Mouse (Mus musculus): ENCODE results near the gene Cdc14a. TPM values are rescaled to one million over a fixed set of nuclear protein-coding genes. Genes with fewer than 3 reads are reported as not detected.

The Cdc14a gene
- total RNA-seq, 2 experiments from 2014 or later, result 3.2 to 4.3 TPM

DNA sequence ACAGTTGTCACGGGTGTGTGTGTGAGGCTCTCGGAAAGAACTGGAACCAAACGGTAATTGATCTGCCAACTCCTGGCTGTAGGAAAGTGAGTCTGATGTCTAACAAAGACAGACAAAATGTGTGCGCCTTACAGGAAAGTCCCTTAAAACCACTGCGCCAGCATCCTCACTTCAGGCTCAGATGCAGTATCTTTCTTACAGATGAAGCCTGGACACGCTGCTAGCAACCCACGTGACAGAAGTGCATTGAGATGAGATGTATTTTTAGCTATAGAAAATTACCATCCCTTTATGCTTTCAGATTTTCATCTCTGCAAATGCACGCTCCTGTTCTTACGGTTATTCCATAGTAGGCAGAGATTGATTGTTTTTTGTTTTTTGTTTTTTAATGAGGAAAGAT, 181.1 kb downstream of the Cdc14a start:
- DNase-seq (ENCODE audit: low spot score in 2 of 2), result peak in 1 of 2 experiments; percentile 66
- intact Hi-C loops (cut with DNase I), result no loop called here

DNA sequence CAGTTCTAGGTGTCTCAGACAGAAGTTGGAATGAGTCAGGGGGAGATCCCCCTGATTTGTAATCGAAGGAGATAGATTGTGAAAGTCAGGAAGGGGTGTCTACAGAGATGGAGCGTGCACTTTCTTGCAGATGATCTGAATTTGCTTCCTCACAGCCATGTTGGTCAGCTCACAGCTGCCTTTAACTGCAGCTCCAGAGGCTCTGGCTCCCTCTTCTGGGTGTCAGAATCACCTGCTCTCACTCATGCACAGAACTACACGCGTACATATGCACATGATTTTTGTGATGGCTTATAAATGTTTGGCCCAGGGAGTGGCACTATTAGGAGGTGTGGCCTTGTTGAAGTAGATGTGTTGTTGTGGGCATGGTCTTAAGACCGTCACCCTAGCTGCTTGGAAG, 186.3 kb downstream of the Cdc14a start:
- intact Hi-C loops (cut with DNase I), result no loop called here
- no peak for DNase-seq (ENCODE audit: low spot score in 2 of 2)

DNA sequence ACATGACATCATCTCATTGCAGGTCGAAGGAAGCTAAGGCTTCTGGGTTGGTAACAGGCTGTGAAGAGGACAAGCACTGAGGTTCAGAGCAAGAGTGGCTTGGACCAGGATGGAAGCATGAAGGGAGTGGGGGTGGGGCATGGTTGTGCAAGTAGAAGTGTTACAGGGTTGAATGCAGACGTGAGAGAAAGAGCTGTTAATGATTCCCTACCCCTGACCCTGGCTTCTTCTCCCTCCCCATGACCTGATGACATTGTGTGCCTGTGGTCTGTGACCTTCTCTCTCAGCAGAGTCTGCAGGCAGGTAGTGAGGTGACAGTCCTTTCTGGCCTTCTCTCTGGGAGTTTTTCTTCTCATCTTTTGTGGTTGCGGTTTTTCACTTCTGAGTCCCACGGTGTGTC, 187.0 kb downstream of the Cdc14a start:
- intact Hi-C loops (cut with DNase I), result no loop called here
- no peak for DNase-seq (ENCODE audit: low spot score in 2 of 2)

DNA sequence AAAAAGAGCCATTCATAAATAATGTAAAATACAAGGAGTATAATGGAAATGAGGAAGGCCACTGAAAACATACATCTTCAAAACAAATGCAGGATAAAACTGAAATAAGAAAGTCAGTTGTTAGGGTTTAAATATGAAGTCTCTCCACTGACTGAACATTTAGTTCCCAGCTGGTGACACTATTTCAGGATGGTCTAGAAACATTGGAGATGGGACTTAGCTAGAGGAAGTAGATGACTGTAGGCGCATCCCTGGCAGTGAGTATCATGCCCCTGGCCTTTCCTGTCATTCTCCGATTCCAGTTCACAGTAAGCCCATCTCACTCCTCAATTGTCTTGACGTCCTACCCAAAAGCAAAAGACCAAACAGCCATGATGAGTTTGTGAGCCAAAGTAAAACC, 190.3 kb downstream of the Cdc14a start:
- peak in 1 of 2 experiments; percentile 61 for DNase-seq (ENCODE audit: low spot score in 2 of 2)
- intact Hi-C loops (cut with DNase I), result loop anchor here (5.0 kb wide), 1 partner anchor 71 kb away; no protein-coding TSS in a partner anchor

DNA sequence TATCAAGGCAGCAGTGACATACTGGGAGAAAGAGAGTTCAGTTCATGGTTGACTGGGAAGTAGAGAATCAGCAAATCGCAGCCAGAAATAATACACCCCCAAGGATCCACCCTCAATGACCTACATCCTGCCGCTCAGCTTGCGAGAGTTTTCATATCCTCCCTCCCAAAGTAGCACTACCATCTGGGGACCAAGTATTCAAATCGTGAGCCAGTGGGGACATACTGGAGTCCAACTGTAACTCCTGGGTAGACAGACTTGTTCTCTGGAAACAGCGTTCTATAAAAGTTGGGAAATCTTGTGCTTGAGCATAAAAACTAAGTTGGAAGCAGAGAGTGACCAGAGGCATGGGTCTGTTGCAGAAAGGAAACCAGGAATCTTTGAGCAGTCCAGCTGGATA, 191.1 kb downstream of the Cdc14a start:
- DNase-seq (ENCODE audit: low spot score in 2 of 2), result peak in 1 of 2 experiments; percentile 66
- intact Hi-C loops (cut with DNase I), result loop anchor here (5.0 kb wide), 1 partner anchor 70 kb away; no protein-coding TSS in a partner anchor

- intact Hi-C loops (cut with DNase I), result no loop called here
- DNase-seq (ENCODE audit: low spot score in 2 of 2), result no peak
Observed at GRCm38 (mm10) chr3:116229336-116229735, 194.5 kb downstream of the Cdc14a start.

DNA sequence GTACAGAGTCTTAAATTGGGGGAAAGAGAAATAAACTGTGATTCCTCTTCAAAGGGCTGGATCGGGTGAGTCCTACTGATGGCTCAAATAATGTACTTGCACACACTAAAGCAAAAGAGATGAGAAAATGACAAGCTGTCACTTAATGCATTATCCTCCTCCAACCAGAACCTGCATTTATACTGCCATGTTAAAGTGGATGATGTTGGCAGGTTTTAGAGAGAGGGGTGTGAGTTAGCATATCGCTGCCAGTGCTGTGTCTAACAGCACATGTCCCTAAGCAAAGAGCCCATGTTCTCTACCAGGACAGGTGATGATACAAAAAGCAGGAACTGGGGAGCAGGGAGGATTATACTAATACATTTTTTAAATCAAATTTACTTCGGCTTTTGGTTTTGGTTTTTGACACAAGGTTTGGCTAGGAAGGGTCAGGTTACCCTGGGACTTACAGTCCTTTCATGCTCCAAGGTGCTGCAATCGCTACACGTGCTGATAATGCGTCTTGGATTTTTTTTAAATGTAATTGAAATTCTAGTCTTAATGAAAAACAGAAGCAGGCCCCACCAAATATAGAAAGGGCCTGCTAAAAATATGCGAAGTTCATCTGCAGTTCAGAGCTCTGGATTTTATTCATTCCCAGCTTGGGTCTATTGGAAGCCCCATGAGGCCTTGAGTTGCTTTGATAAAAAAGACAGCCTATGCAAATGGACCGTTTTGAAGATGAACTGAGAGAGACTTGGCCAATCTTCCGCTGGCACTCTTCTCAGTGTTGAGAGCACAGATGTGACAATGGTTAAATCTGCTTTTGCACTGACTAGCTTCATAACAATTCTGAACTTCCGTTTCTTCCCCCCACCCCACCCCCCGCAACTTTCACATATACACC, 195.2 kb downstream of the Cdc14a start:
- intact Hi-C loops (cut with DNase I), result no loop called here
- DNase-seq (ENCODE audit: low spot score in 2 of 2), result no peak

- intact Hi-C loops (cut with DNase I), result no loop called here
- no peak for DNase-seq (ENCODE audit: low spot score in 2 of 2)
Observed at GRCm38 (mm10) chr3:116227383-116227782, 196.4 kb downstream of the Cdc14a start.

GRCm38 (mm10) chr3:116226915-116227314, 196.9 kb downstream of the Cdc14a start:
- intact Hi-C loops (cut with DNase I), result no loop called here
- no peak for DNase-seq (ENCODE audit: low spot score in 2 of 2)

Other genes starting within 250 kb of the Cdc14a start
- gene Gpr88, start 170.5 kb downstream of the Cdc14a start, total RNA-seq (2021), result 100 to 1,000 TPM in 1 of 2 experiments, 10 to 100 TPM in 1; 81.5 to 167 TPM
- gene Rtca, start 84.2 kb upstream of the Cdc14a start, total RNA-seq (2021), result 10 to 100 TPM; 55.5 to 59.5 TPM
- gene Dbt, start 89.0 kb upstream of the Cdc14a start, total RNA-seq (2021), result 10 to 100 TPM; 18.2 to 20.6 TPM
- gene Lrrc39, start 138.9 kb upstream of the Cdc14a start, total RNA-seq (2021), result under 1 TPM in 1 of 2 experiments, not detected in 1; 0.14 TPM
- 1 to 10 TPM; 5.4 to 9.0 TPM for gene Sass6, start 170.9 kb upstream of the Cdc14a start, total RNA-seq (2021)
- gene Trmt13, start 190.6 kb upstream of the Cdc14a start, total RNA-seq (2021), result 10 to 100 TPM; 13.5 to 16.4 TPM
- 10 to 100 TPM; 61.6 to 62.4 TPM for gene Mfsd14a, start 238.6 kb upstream of the Cdc14a start, total RNA-seq (2021)